Mouse (Mus musculus) G1E (cell line): Measurements from ENCODE around the gene Nfkbia. TPM values are rescaled to one million over a fixed set of nuclear protein-coding genes. Genes with fewer than 3 reads are reported as not detected.
A peak's percentile ranks its signal among the peaks of the same experiment; 100 is the strongest.

Experiments
- ATAC-seq: 2 replicates; pipeline ENCODE4 v1.8.0; 2016; ENCODE audit warnings: mild to moderate bottlenecking; ENCODE audit not compliant: insufficient number of reproducible peaks, poor library complexity, low FRiP score, severe bottlenecking; ENCODE audit errors: extremely low read depth
- DNase-seq: peaks from one replicate; pipeline ENCODE4 v3.0.0; 2012; ENCODE audit warnings: low spot score
- H3K27me3 ChIP-seq: 2 replicates; pipeline ENCODE4 v1.6.1; 2012; ENCODE audit warnings: mild to moderate bottlenecking, low read length, inconsistent platforms; ENCODE audit not compliant: insufficient read depth
- H3K36me3 ChIP-seq: replicated peaks from 2 replicates; pipeline ENCODE3; 2012; ENCODE audit warnings: mild to moderate bottlenecking, inconsistent platforms
- H3K4me1 ChIP-seq: 2 replicates; pipeline ENCODE4 v1.6.1; 2012; ENCODE audit warnings: low read depth, low read length, inconsistent platforms, mixed read lengths; ENCODE audit not compliant: insufficient read depth
- H3K4me3 ChIP-seq: 2 replicates; pipeline ENCODE4 v1.5.1; 2012; ENCODE audit warnings: low read depth, mild to moderate bottlenecking, inconsistent platforms, low read length, moderate library complexity, mixed read lengths
- H3K9me3 ChIP-seq: replicated peaks from 2 replicates; pipeline ENCODE4 v1.6.1; 2012; ENCODE audit warnings: inconsistent platforms
- CTCF ChIP-seq: IDR thresholded peaks from 2 replicates; pipeline ENCODE4 v1.5.1; 2012; ENCODE audit warnings: low read depth, low read length, inconsistent platforms, mixed read lengths
- GATA1 ChIP-seq: IDR thresholded peaks from 2 replicates; pipeline ENCODE4 v1.6.1; 2012; ENCODE audit warnings: borderline replicate concordance, low read length, inconsistent platforms, mixed read lengths
- GATA2 ChIP-seq: IDR thresholded peaks from 2 replicates; pipeline ENCODE4 v1.6.1; 2012; ENCODE audit warnings: low read depth, low read length, inconsistent platforms, borderline replicate concordance
- POLR2AphosphoS5 ChIP-seq: IDR thresholded peaks from 2 replicates; pipeline ENCODE4 v1.6.1; 2012; ENCODE audit warnings: low read depth, low read length, inconsistent platforms; ENCODE audit not compliant: insufficient replicate concordance
- TAL1 ChIP-seq: conservative IDR thresholded peaks from 2 replicates; pipeline ENCODE4 v1.6.1; 2012; ENCODE audit warnings: low read depth, low read length, inconsistent platforms, mixed read lengths
- polyA plus RNA-seq: library from polyadenylated mRNA; stranded (reverse); fragments of >175 nt; gene quantifications from 2 replicates; pipeline ENCODE4 v1.2.3, GENCODE M21; 2012
- total RNA-seq, 2 experiments: library from RNA; stranded (forward) in 1 of 2; stranded (reverse) in 1 of 2; fragments of 200-1000 nt in 1 of 2; fragments of >200 nt in 1 of 2; fragmentation: Nextera tagmentation in 1 of 2; gene quantifications; 2 replicates each; pipeline ENCODE4 v1.2.3; 2014 to 2017

Nfkbia gene
- total and polyA plus RNA-seq, 3 experiments = 11.0 to 28.8 (median 14.1) TPM

DNA sequence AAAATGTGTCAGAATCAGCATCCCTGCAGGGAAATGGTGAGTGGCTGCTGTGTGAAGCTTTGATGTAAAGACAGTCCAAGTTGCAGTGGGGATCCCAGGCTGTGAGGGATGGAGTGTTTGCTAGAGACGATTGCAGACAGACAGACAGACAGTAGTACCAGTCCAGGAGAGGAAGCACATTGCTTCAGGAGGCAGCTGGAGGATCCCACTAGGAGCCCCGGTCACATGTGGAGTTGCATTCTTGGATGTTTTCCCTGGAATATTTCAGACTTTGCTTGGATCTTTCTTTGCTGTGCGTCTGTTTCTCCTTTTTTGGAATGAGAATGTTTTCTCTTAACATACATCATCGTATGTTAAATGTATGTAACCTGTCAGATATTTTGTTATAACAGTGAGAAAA, 38.5 kb downstream of the Nfkbia start:
- Histone ChIP-seq H3K27me3 (peaks cover 50% of the 10 kb centered on the region), H3K36me3 (no peaks in the 10 kb centered on the region), H3K4me3 (no peak overlapping the region), H3K4me1 (peaks cover 4% of the 10 kb centered on the region), H3K9me3 (no peaks in the 10 kb centered on the region)
- ATAC-seq (no peak), DNase-seq (no peak)
- no peak for TF ChIP-seq GATA2
- TF ChIP-seq CTCF = no peak
- TF ChIP-seq POLR2AphosphoS5 = no peak
- TF ChIP-seq GATA1 = no peak
- TF ChIP-seq TAL1 = no peak

GRCm38 (mm10) chr12:55452839-55453238, 39.6 kb downstream of the Nfkbia start:
- Histone ChIP-seq H3K4me3 (no peak overlapping the region), H3K36me3 (no peaks in the 10 kb centered on the region), H3K9me3 (no peaks in the 10 kb centered on the region), H3K4me1 (peaks cover 4% of the 10 kb centered on the region), H3K27me3 (peaks cover 41% of the 10 kb centered on the region)
- DNase-seq (no peak), ATAC-seq (no peak)
- no peak for TF ChIP-seq CTCF
- TF ChIP-seq GATA1 = no peak
- no peak for TF ChIP-seq TAL1
- no peak for TF ChIP-seq GATA2
- no peak for TF ChIP-seq POLR2AphosphoS5

DNA sequence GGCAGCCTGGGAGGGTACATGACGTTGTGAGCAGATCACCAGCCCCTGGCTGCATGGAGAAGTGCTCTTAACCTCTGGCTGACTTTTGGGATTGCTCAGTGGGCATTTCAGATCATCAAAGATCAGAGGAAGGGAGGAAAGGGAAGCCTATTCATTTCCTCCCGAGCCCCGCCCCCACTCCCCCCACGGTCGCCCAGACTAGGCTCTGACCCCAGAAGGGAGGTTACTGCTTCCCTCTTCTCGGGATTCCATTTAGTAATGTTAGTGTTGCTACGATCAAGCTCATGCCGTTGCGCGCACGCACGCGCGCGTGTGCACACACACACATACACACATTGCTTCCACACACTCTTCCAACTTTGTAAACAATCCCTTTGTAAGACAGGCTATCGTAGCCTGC, 42.0 kb downstream of the Nfkbia start:
- H3K4me3 ChIP-seq = no peak overlapping the region
- DNase-seq (no peak), ATAC-seq (no peak)
- H3K36me3 ChIP-seq = no peaks in the 10 kb centered on the region
- peaks cover 52% of the 10 kb centered on the region for H3K27me3 ChIP-seq
- TF ChIP-seq POLR2AphosphoS5 = no peak
- TF ChIP-seq TAL1 = no peak
- no peak for TF ChIP-seq CTCF
- TF ChIP-seq GATA2 = no peak
- TF ChIP-seq GATA1 = no peak
- no peaks in the 10 kb centered on the region for H3K9me3 ChIP-seq
- H3K4me1 ChIP-seq = peaks cover 23% of the 10 kb centered on the region

DNA sequence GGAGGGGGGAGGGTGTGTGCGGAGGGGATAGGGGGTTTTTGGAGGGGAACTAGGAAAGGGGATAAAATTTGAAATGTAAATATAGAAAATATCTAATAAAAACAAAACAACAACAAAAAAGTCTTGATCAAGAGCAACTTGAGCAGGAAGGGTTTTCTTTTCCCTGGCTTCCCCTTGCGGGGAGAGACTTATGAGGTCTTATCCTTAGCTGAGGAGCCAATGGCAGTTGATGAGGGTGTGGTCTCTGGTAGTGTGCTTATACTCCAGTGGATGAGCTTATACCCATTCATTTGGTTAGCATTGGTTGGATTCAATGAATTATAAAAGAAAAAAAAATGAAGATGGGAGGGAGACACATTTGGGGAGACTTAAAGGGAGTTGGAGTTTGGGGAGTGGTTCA, 43.4 kb downstream of the Nfkbia start:
- H3K36me3 ChIP-seq = no peaks in the 10 kb centered on the region
- peaks cover 28% of the 10 kb centered on the region for H3K4me1 ChIP-seq
- DNase-seq = no peak
- no peak overlapping the region for H3K4me3 ChIP-seq
- peaks cover 45% of the 10 kb centered on the region for H3K27me3 ChIP-seq
- no peak for ATAC-seq
- no peak for TF ChIP-seq GATA2
- TF ChIP-seq GATA1 = no peak
- no peak for TF ChIP-seq CTCF
- TF ChIP-seq TAL1 = no peak
- no peak for TF ChIP-seq POLR2AphosphoS5
- no peaks in the 10 kb centered on the region for H3K9me3 ChIP-seq

GRCm38 (mm10) chr12:55448457-55448856, 44.0 kb downstream of the Nfkbia start:
- peaks cover 33% of the 10 kb centered on the region for H3K4me1 ChIP-seq
- no peaks in the 10 kb centered on the region for H3K36me3 ChIP-seq
- no peak for ATAC-seq
- no peaks in the 10 kb centered on the region for H3K9me3 ChIP-seq
- DNase-seq = no peak
- no peak for TF ChIP-seq TAL1
- no peak overlapping the region for H3K4me3 ChIP-seq
- peaks cover 39% of the 10 kb centered on the region for H3K27me3 ChIP-seq

- H3K4me3 ChIP-seq = no peak overlapping the region
- no peak for DNase-seq
- H3K27me3 ChIP-seq = peaks cover 35% of the 10 kb centered on the region
- H3K9me3 ChIP-seq = no peaks in the 10 kb centered on the region
- peaks cover 44% of the 10 kb centered on the region for H3K4me1 ChIP-seq
- no peaks in the 10 kb centered on the region for H3K36me3 ChIP-seq
- ATAC-seq = no peak
- TF ChIP-seq GATA1 = no peak
Measured at GRCm38 (mm10) chr12:55447396-55447760, 45.1 kb downstream of the Nfkbia start.

GRCm38 (mm10) chr12:55446746-55447395, 45.6 kb downstream of the Nfkbia start:
- TF ChIP-seq POLR2AphosphoS5 (no peak), GATA1 (no peak), TAL1 (no peak), CTCF (no peak), GATA2 (no peak)
- DNase-seq (peak; percentile 39), ATAC-seq (no peak; the same call in 1 of the 2 replicates)
- no peak overlapping the region for H3K4me3 ChIP-seq
- H3K27me3 ChIP-seq = peaks cover 31% of the 10 kb centered on the region; the same call in 1 of the 2 replicates
- no peaks in the 10 kb centered on the region for H3K36me3 ChIP-seq
- no peaks in the 10 kb centered on the region for H3K9me3 ChIP-seq
- peaks cover 45% of the 10 kb centered on the region for H3K4me1 ChIP-seq
